Mouse (Mus musculus) gastrocnemius, adult 2 months (tissue): ENCODE data around the gene Fmc1. TPM values are rescaled to one million over a fixed set of nuclear protein-coding genes. Genes with fewer than 3 reads are reported as not detected.

Experiments
- DNase-seq: peaks from one replicate; pipeline ENCODE4 v3.0.0; 2022
- H3K27ac ChIP-seq: fragments of 200-600 bp; 2 replicates; pipeline ENCODE4 v1.8.1; 2022; ENCODE audit warnings: mild to moderate bottlenecking
- H3K4me3 ChIP-seq: fragments of 200-600 bp; 2 replicates; pipeline ENCODE4 v1.8.1; 2022; ENCODE audit warnings: mild to moderate bottlenecking, moderate library complexity
- CTCF ChIP-seq: fragments of 200-600 bp; IDR thresholded peaks from 2 replicates; pipeline ENCODE4 v1.8.1; 2022; ENCODE audit warnings: antibody characterized with exemption, mild to moderate bottlenecking, moderate library complexity
- intact Hi-C: fragments of 180-260 bp; cut with DNase I; formaldehyde crosslinking; loops from one replicate; pipeline ENCODE4 v1.15.1; 2025
- microRNA-seq: library from miRNA; unstranded; fragments of <30 nt; microRNA quantifications from one replicate; pipeline ENCODE4 v1.2.0, GENCODE M21; 2021
- total RNA-seq, 2 experiments: library from RNA; stranded (reverse); gene quantifications; 2 replicates each; pipeline ENCODE4 v1.2.3; 2021

Fmc1 gene
- total RNA-seq, 2 experiments from 2014 or later, result 128 to 218 TPM

- no peak overlapping the region for H3K27ac ChIP-seq
- TF ChIP-seq CTCF, result no peak
- intact Hi-C loops, result no loop called here
- H3K4me3 ChIP-seq, result no peak overlapping the region
- DNase-seq, result no peak
These were observed 48.4 kb downstream of the Fmc1 start for GRCm38 (mm10) chr6:38581711-38582110.

Small RNAs within 50 kb of the gene (microRNA-seq; reads per million reads assigned to microRNA genes)
- gene Mir7670, result not detected

Other genes starting within 250 kb of the Fmc1 start
- under 1 TPM; 0.31 to 0.61 TPM for gene Zc3hav1l, start 234.2 kb upstream of the Fmc1 start, total RNA-seq
- 1 to 10 TPM; 6.4 to 6.7 TPM for gene Zc3hav1, start 178.9 kb upstream of the Fmc1 start, total RNA-seq
- 1 to 10 TPM; 1.3 to 1.4 TPM for gene Ttc26, start 152.0 kb upstream of the Fmc1 start, total RNA-seq
- 10 to 100 TPM; 25.4 to 25.7 TPM for gene Ubn2, start 99.6 kb upstream of the Fmc1 start, total RNA-seq
- gene Luc7l2, start 17.8 kb downstream of the Fmc1 start, total RNA-seq, result 100 to 1,000 TPM; 128 to 134 TPM
- gene Klrg2, start 103.7 kb downstream of the Fmc1 start, total RNA-seq, result under 1 TPM in 1 of 2 experiments, not detected in 1; 0.17 TPM
- under 1 TPM in 1 of 2 experiments, not detected in 1; 0.22 TPM for gene Clec2l, start 129.6 kb downstream of the Fmc1 start, total RNA-seq